Mouse (Mus musculus) frontal cortex, postnatal 10 days (tissue): ENCODE measurements around the gene Ints14.
A peak's percentile ranks its signal among the peaks of the same experiment; 100 is the strongest.

Experiments
- DNase-seq, 2 experiments: peaks; one replicate each; pipeline ENCODE4 v3.0.0; 2022; ENCODE audit warnings: low spot score in 2 of 2, mixed read lengths in 1 of 2

The Ints14 gene

GRCm38 (mm10) chr9:64960117-64960977, at the start of gene Ints14:
Gene Ints14 (plus strand): TSS chr9:64960905.
- DNase-seq, result peak; percentile 90 to 94

- no peak for DNase-seq
Observed at GRCm38 (mm10) chr9:64913406-64913805, 47.3 kb upstream of the Ints14 start.

GRCm38 (mm10) chr9:64913973-64914372, 46.7 kb upstream of the Ints14 start:
- DNase-seq, result no peak

GRCm38 (mm10) chr9:64914629-64915028, 46.1 kb upstream of the Ints14 start:
- DNase-seq, result no peak

GRCm38 (mm10) chr9:64918560-64918959, 42.1 kb upstream of the Ints14 start:
- DNase-seq, result no peak

GRCm38 (mm10) chr9:64925771-64926170, 34.9 kb upstream of the Ints14 start:
- DNase-seq, result no peak

- DNase-seq, result peak; percentile 59 to 64
Observed at GRCm38 (mm10) chr9:64926201-64926991, 34.3 kb upstream of the Ints14 start.

- DNase-seq, result no peak
Observed at GRCm38 (mm10) chr9:64930256-64930655, 30.4 kb upstream of the Ints14 start.

- DNase-seq, result no peak
Observed at GRCm38 (mm10) chr9:64931751-64932610, 28.7 kb upstream of the Ints14 start.

GRCm38 (mm10) chr9:64934015-64934754, 26.5 kb upstream of the Ints14 start:
- DNase-seq, result no peak

GRCm38 (mm10) chr9:64936508-64936907, 24.2 kb upstream of the Ints14 start:
- peak in 1 of 2 experiments; percentile 26 for DNase-seq

- no peak for DNase-seq
Observed at GRCm38 (mm10) chr9:64937491-64937890, 23.2 kb upstream of the Ints14 start.

GRCm38 (mm10) chr9:64938535-64938934, 22.2 kb upstream of the Ints14 start:
- DNase-seq, result no peak

- no peak for DNase-seq
Observed at GRCm38 (mm10) chr9:64939281-64939680, 21.4 kb upstream of the Ints14 start.

GRCm38 (mm10) chr9:64939790-64940189, 20.9 kb upstream of the Ints14 start:
- no peak for DNase-seq

GRCm38 (mm10) chr9:64940731-64941346, 19.9 kb upstream of the Ints14 start:
- no peak for DNase-seq

GRCm38 (mm10) chr9:64941650-64942049, 19.1 kb upstream of the Ints14 start:
- no peak for DNase-seq

- no peak for DNase-seq
Observed at GRCm38 (mm10) chr9:64943997-64944396, 16.7 kb upstream of the Ints14 start.

- DNase-seq, result no peak
Observed at GRCm38 (mm10) chr9:64947483-64948095, 13.1 kb upstream of the Ints14 start.

- no peak for DNase-seq
Observed at GRCm38 (mm10) chr9:64951161-64951657, 9.5 kb upstream of the Ints14 start, which contains the start of gene Slc24a1. Gene Slc24a1 (minus strand): TSS chr9:64951607.
